Mouse (Mus musculus) embryonic fibroblast, embryonic 13.5 days (primary cell): ENCODE measurements around the gene Calml4.

ENCODE experiments used
- CTCF ChIP-seq: IDR thresholded peaks from 2 replicates; pipeline ENCODE4 v1.5.1; 2011; ENCODE audit warnings: mild to moderate bottlenecking, control low read depth, low read length, moderate library complexity, borderline replicate concordance; ENCODE audit not compliant: insufficient read depth
- POLR2A ChIP-seq: IDR thresholded peaks from 2 replicates; pipeline ENCODE4 v1.6.1; 2011; ENCODE audit warnings: low read depth, mild to moderate bottlenecking, control low read depth, low read length, moderate library complexity

- TF ChIP-seq CTCF (no peak), POLR2A (no peak)
These were observed 37.1 kb upstream of the Calml4 start for GRCm38 (mm10) chr9:62820829-62821228.
